Mouse (Mus musculus) kidney, embryonic 14.5 days (tissue): ENCODE data around the gene Notum. TPM values are rescaled to one million over a fixed set of nuclear protein-coding genes. Genes with fewer than 3 reads are reported as not detected.

Source experiments
- ATAC-seq: fragments of 200-750 bp; cut with Nextera tagmentation; 2 replicates; pipeline ENCODE4 v1.8.0; 2017; ENCODE audit warnings: moderate number of reproducible peaks, mild to moderate bottlenecking, moderate TSS enrichment, moderate library complexity; ENCODE audit not compliant: low FRiP score, low TSS enrichment
- H3K27ac ChIP-seq: fragments of 300-500 bp; sonication (generic); 2 replicates; pipeline ENCODE4 v1.5.1; 2014; ENCODE audit warnings: low read depth, mild to moderate bottlenecking, low read length, moderate library complexity, mixed read lengths
- H3K27me3 ChIP-seq: fragments of 300-500 bp; sonication (generic); 2 replicates; pipeline ENCODE4 v1.6.1; 2014; ENCODE audit warnings: mild to moderate bottlenecking, low read length; ENCODE audit not compliant: control insufficient read depth, insufficient read depth
- H3K36me3 ChIP-seq: fragments of 300-500 bp; sonication (generic); 2 replicates; pipeline ENCODE4 v1.6.1; 2014; ENCODE audit warnings: low read length, mixed read lengths; ENCODE audit not compliant: control insufficient read depth, insufficient read depth
- H3K4me1 ChIP-seq: fragments of 300-500 bp; sonication (generic); 2 replicates; pipeline ENCODE4 v1.6.1; 2014; ENCODE audit warnings: low read length, mixed read lengths; ENCODE audit not compliant: control insufficient read depth, insufficient read depth
- H3K4me2 ChIP-seq: fragments of 300-500 bp; sonication (generic); replicated peaks from 2 replicates; pipeline ENCODE4 v1.6.1; 2014; ENCODE audit warnings: low read depth, mild to moderate bottlenecking, low read length
- H3K4me3 ChIP-seq: fragments of 300-500 bp; sonication (generic); 2 replicates; pipeline ENCODE4 v1.5.1; 2014; ENCODE audit warnings: mild to moderate bottlenecking, low read length
- H3K9ac ChIP-seq: fragments of 300-500 bp; sonication (generic); 2 replicates; pipeline ENCODE4 v1.6.1; 2014; ENCODE audit warnings: low read depth, mild to moderate bottlenecking, low read length, moderate library complexity
- H3K9me3 ChIP-seq: fragments of 300-500 bp; sonication (generic); 2 replicates; pipeline ENCODE4 v1.6.1; 2016; ENCODE audit warnings: low read length; ENCODE audit not compliant: control insufficient read depth
- WGBS: fragments of 180-500 bp; shearing (Covaris S2); extraction: QIAGEN DNeasy Blood & Tissue Kit; methylation state at CpG from one replicate; pipeline ENCODE4 v1.1.7; 2014; 5-methylcytosine and 5-hydroxymethylcytosine counted together
- polyA plus RNA-seq: library from polyadenylated mRNA; unstranded; fragments of >200 nt; fragmentation: Nextera tagmentation; extraction: Ambion mirVana; gene quantifications from 2 replicates; pipeline ENCODE4 v1.2.1, GENCODE M21; 2014

The Notum gene
- polyA plus RNA-seq, 1 experiment from 2014 or later, result 9.9 TPM

DNA sequence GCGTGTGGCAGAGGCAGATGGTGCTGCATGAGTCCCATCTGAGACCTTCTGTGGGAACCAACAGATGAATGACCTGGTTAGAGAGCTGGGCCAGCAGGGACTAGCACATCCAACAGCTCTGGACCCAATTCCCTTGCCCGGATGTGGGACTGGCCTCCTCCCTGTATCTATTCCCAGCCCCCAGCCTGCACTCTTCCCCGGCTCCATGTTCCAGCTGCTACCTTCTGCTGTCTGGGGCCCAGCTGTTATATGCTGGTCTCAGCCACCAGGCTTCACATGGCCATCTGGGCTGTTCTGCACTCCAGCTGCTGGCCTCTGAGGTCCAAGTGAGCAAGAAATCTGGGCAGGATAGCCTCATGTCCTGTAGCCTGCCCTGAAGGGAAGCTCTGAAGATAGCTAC, 4.4 kb upstream of the Notum start:
- H3K4me2 ChIP-seq, result no peak overlapping the region
- H3K9me3 ChIP-seq, result no peaks in the 10 kb centered on the region
- H3K36me3 ChIP-seq, result no peaks in the 10 kb centered on the region
- no peak overlapping the region for H3K27ac ChIP-seq
- no peak for ATAC-seq
- H3K4me1 ChIP-seq, result peaks cover 8% of the 10 kb centered on the region
- H3K27me3 ChIP-seq, result peaks cover 42% of the 10 kb centered on the region
- H3K4me3 ChIP-seq, result no peak overlapping the region
- WGBS, result 83% methylated on average over 3 of the region's 3 CpGs
- no peak overlapping the region for H3K9ac ChIP-seq

DNA sequence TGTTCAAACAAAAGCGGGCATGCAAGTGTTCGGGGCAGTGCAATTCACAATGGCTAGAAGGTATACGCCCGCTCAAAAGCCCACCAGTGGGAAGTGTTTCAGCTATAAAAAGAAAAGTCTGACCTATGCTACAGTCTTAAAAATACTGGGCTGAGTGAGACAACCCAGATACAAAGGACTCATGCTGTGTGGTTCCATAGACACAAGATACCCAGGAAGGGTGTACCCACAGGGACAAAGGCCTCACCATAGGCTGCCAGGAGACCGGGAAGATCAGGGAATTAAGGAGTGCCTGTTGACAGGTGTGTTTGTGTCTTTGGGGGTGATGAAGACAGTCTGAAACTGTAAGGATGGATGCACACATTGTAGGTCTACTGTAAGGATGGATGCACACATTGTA, 2.7 kb upstream of the Notum start:
- Histone ChIP-seq H3K4me3 (no peak overlapping the region), H3K9me3 (no peaks in the 10 kb centered on the region), H3K4me2 (no peak overlapping the region), H3K27ac (no peak overlapping the region), H3K27me3 (peaks cover 59% of the 10 kb centered on the region), H3K9ac (no peak overlapping the region), H3K36me3 (no peaks in the 10 kb centered on the region), H3K4me1 (peaks cover 18% of the 10 kb centered on the region)
- ATAC-seq, result no peak
- WGBS, result 90% methylated on average over 5 of the region's 5 CpGs

DNA sequence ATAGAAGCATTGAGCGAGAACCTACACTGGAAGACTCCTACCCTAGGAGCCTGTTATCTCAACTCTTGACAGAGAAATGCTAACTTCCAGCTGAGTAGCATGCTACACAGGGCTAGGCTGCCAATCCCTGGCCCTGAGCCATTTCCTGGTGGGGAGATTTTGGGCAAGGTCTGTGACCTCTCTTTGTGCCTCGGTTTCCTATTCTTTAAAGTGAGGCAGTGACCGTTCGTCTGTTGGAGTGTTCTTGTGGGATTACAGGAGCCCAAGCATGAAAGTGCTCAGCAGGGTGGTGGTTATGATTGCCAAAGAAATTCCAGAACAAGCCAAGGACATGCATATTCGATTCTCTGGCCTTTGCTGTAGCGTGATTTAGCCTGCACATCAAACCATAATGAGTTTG, 1.8 kb upstream of the Notum start:
- Histone ChIP-seq H3K9me3 (no peaks in the 10 kb centered on the region), H3K36me3 (no peaks in the 10 kb centered on the region), H3K27me3 (peaks cover 67% of the 10 kb centered on the region), H3K4me1 (peaks cover 18% of the 10 kb centered on the region), H3K9ac (no peak overlapping the region), H3K4me2 (no peak overlapping the region), H3K27ac (no peak overlapping the region), H3K4me3 (no peak overlapping the region)
- ATAC-seq, result no peak
- WGBS, result 79% methylated on average over 6 of the region's 6 CpGs

DNA sequence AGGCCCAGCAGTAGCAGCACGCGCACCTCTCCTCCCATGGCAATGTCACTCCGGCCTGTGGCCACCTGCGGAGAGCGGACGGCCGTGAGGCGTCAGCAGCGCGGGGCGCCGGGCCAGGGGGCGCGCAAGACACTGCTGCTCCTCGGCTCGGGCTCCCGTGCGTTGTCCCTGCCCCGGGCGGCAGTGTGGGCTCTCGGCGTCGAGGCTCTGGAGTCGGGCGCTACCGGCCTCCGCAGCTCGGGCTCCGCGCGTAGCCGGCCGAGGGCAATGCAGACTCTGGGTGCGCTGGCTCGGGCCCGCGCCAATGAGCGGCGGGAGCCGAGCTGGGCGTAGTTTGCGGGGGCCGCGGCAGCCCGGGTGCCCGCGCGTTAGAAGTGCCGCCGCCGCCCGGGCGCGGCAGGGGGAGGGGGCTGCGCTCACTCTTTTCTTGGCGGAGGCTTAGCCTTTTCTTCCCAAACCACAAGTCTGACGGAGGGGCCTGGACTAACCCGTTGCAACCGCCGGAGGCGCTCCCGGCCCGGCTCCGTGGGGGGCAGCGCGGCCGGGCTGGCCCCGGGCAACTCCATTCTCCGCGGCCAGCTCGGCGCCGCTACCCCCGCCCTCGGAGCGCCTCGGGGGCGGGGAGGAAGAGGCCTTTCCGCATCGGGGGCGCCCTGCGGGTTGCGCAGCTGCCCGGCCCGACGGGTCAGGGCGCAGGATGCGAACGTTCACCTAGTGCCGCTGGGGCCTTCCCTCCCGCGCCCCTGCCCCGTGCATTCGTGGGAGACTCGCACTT, 487 bp downstream of the Notum start:
- no peak overlapping the region for H3K27ac ChIP-seq
- H3K36me3 ChIP-seq, result no peaks in the 10 kb centered on the region
- H3K4me1 ChIP-seq, result peaks cover 18% of the 10 kb centered on the region
- H3K4me3 ChIP-seq, result peak overlapping the region; percentile 36
- peak overlapping the region; percentile 77 for H3K4me2 ChIP-seq
- ATAC-seq, result peak; percentile 60; the same call in 1 of the 2 replicates
- under 1% methylated on average over 81 of the region's 95 CpGs for WGBS
- no peaks in the 10 kb centered on the region for H3K9me3 ChIP-seq
- H3K9ac ChIP-seq, result peak overlapping the region; percentile 44
- peaks cover 66% of the 10 kb centered on the region for H3K27me3 ChIP-seq

DNA sequence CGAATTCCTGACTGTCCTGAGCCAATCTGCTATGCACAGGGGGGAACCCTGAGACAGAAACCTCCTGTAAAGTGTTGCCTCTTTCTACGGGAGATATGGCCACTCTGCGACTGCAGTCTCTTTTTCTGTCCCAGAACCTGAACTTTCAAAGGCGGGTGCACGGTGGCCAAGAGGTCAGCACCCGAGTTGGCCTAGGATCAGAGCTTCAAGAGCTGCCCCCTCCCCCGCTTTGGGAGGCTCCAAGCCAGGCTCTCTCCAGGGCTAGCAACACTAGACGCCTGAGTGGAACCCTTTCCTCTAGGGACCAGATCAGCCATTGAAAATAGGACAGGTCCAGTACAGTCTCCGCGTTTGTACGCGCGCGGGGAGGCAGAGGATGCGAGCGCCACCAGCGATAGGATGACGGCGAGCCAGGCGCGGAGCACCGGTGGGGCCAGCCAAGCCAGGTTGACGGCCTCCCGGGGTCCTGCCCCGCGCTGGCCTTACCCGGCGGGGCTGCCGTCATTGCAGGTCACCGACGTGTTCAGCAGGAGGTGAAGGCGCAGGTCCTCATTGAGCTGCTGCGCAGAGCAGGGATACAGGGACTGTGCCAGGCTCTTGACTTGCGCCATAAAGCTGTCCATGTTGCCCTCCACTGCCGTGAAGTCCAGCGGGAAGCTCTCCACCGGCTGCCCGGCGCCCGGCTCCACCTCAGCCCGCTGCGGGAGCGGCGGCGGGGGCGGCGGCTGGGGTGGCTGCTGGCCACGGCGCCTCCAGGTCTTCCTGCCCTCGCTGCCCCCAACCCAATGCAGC, 1.3 kb downstream of the Notum start:
- Histone ChIP-seq H3K36me3 (no peaks in the 10 kb centered on the region), H3K27me3 (peaks cover 60% of the 10 kb centered on the region), H3K9ac (peak overlapping the region; percentile 44), H3K4me3 (peak overlapping the region; percentile 36), H3K4me1 (peaks cover 18% of the 10 kb centered on the region), H3K4me2 (peak overlapping the region; percentile 77), H3K27ac (no peak overlapping the region), H3K9me3 (no peaks in the 10 kb centered on the region)
- ATAC-seq, result peak; percentile 25
- 1% methylated on average over 49 of the region's 50 CpGs for WGBS

DNA sequence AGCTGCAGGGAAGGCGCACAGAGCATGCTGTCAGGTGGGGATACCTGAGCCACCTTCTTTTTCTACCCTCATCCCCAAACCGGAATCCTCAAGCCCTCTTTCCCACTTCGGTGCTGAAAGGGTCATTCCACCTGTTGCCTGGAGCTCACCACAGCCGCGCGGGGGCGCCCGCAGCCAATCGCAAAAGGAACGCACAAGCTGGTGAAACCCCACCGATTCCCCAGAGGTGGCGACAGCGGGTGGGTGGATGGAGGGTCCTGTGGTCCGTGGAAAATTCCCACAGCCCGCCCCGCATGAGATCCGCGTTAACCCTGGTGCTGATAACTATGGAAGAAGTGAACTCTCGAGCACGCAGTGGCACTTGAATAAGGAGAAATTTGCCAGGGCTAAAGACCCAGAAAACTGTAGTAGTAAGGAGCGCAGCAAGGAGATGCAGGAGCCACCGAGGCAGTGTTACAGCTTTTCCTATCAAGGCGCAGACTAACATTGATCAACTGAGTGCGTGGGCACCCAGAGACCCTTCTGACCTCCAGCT, 2.0 kb downstream of the Notum start:
- 2% methylated on average over 24 of the region's 24 CpGs for WGBS
- peak; percentile 36; the same call in 1 of the 2 replicates for ATAC-seq

DNA sequence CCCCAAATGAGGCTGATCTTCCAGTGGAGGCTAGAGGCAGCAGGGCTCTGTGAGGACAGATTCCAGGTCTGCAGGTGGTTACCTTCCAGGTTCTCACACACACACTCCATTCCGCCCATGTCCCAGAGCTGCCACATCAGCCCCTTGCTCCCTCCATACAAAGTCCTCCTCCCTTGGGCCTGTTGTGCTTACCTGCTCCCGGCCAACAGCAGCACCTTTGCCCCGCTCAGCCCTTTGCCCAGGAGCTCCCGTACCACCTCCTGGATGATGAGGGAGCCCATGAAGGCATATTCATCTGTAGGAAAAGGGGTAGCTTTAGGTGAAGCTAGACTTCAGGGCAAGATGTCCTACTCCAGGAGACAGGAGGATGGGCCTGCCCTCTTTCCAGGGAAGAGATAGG, 3.7 kb downstream of the Notum start:
- H3K27me3 ChIP-seq, result peaks cover 44% of the 10 kb centered on the region
- no peak overlapping the region for H3K9ac ChIP-seq
- H3K4me1 ChIP-seq, result peaks cover 18% of the 10 kb centered on the region
- ATAC-seq, result no peak
- H3K9me3 ChIP-seq, result no peaks in the 10 kb centered on the region
- no peak overlapping the region for H3K27ac ChIP-seq
- H3K4me3 ChIP-seq, result no peak overlapping the region
- WGBS, result 90% methylated on average over 4 of the region's 4 CpGs
- no peaks in the 10 kb centered on the region for H3K36me3 ChIP-seq
- H3K4me2 ChIP-seq, result no peak overlapping the region

More for the DNA sequence above, 2.0 kb downstream of the Notum start:
- no peaks in the 10 kb centered on the region for H3K9me3 ChIP-seq
- peak overlapping the region; percentile 5; the same call in 1 of the 2 replicates for H3K4me2 ChIP-seq
- no peak overlapping the region for H3K9ac ChIP-seq
- no peaks in the 10 kb centered on the region for H3K36me3 ChIP-seq
- H3K27me3 ChIP-seq, result peaks cover 60% of the 10 kb centered on the region
- H3K27ac ChIP-seq, result no peak overlapping the region
- H3K4me3 ChIP-seq, result no peak overlapping the region; the same call in 1 of the 2 replicates
- H3K4me1 ChIP-seq, result peaks cover 18% of the 10 kb centered on the region

DNA sequence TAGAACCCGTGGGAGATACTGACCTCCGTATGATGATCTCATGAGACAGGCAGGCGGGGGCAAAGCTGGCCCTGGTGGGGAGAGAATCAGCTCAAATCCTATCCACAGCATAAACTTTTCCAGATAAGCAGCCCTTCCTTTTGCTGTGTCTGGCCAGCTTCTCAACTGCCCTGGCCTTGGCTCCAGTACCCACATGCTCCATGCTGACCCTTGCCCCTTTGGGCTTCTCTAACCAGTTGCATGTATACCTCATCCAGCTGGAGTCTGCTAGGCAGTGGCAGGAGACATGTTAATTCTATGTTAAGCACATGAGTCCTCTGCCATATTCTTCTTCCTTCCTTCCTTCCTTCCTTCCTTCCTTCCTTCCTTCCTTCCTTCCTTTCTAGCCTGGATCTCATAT, 6.2 kb downstream of the Notum start:
- ATAC-seq, result no peak
- WGBS, result 74% methylated on average over 3 of the region's 3 CpGs
- no peak overlapping the region for H3K9ac ChIP-seq
- no peaks in the 10 kb centered on the region for H3K9me3 ChIP-seq
- H3K36me3 ChIP-seq, result no peaks in the 10 kb centered on the region
- H3K27me3 ChIP-seq, result peaks cover 18% of the 10 kb centered on the region
- no peak overlapping the region for H3K4me3 ChIP-seq
- H3K4me1 ChIP-seq, result peaks cover 5% of the 10 kb centered on the region; the same call in 1 of the 2 replicates
- H3K27ac ChIP-seq, result no peak overlapping the region
- no peak overlapping the region for H3K4me2 ChIP-seq

DNA sequence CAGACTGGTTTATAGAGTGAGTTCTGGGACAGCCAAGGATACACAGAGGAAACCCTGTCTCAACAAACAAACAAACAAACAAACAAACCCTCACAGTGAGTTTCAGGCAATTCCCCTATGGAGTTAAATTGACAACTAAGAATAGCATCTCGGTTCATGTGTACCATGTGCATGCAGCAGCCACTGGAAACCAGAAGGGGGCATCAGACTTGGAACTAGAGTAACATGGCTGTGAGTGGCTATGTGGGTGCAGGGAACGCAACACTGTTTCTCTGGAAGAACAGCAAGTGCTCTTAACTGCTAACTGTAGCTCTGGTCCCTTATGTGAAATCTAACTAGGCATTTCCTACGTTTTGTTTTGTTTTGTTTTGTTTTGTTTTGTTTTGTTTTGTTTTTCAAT, 9.1 kb downstream of the Notum start:
- no peaks in the 10 kb centered on the region for H3K9me3 ChIP-seq
- H3K27me3 ChIP-seq, result peaks cover 4% of the 10 kb centered on the region; the same call in 1 of the 2 replicates
- H3K4me3 ChIP-seq, result no peak overlapping the region
- no peak overlapping the region for H3K27ac ChIP-seq
- 81% methylated on average over 3 of the region's 3 CpGs for WGBS
- no peak for ATAC-seq
- H3K9ac ChIP-seq, result no peak overlapping the region
- no peaks in the 10 kb centered on the region for H3K36me3 ChIP-seq
- peaks cover 6% of the 10 kb centered on the region for H3K4me1 ChIP-seq
- H3K4me2 ChIP-seq, result no peak overlapping the region
